Mouse (Mus musculus) small intestine, adult 2 months (tissue): ENCODE results near the gene Tmem215.

Experiments
- CTCF ChIP-seq: fragments of 200-500 bp; IDR thresholded peaks from 2 replicates; pipeline ENCODE4 v1.5.1; 2012; ENCODE audit warnings: low read depth, mild to moderate bottlenecking, control low read depth, inconsistent platforms, low read length, moderate library complexity, mixed read lengths; ENCODE audit not compliant: insufficient replicate concordance, insufficient read length; ENCODE audit errors: extremely low read depth
- POLR2A ChIP-seq: fragments of 200-500 bp; IDR thresholded peaks from 2 replicates; pipeline ENCODE4 v1.6.1; 2012; ENCODE audit warnings: low read depth, mild to moderate bottlenecking, control low read depth, inconsistent platforms, low read length, moderate library complexity

GRCm38 (mm10) chr4:40477963-40478362 lies 6.0 kb downstream of the Tmem215 start:
- TF ChIP-seq CTCF (no peak), POLR2A (no peak)
